Mouse (Mus musculus): ENCODE results near the gene Tmem217. TPM values are rescaled to one million over a fixed set of nuclear protein-coding genes. Genes with fewer than 3 reads are reported as not detected.

Tmem217 gene
- polyA plus RNA-seq, 1 experiment from 2014 or later, result 0.89 TPM

DNA sequence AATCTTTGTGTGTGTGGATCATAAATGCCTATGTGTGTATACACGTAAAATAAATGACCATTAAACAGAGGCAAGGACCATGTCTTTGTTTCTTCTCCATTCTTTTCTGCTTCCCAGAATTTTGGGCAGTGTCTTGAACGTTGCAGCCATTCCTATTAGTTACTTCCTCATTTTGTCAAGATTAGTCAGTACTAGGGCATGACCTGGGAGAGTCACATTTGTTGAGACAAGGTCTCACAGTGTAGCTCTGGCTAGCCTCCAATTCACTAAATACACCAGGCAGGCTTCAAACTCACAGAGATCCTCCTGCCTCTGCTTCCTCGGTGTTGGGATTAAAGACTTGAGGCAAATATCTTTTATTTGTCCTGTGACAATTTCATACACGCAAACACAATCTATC lies 73.9 kb downstream of the Tmem217 start:
- no peaks in the 10 kb centered on the region for H3K4me1 ChIP-seq (ENCODE audit: control insufficient read depth, insufficient read depth, low read length)
- no peak for ATAC-seq
- no peaks in the 10 kb centered on the region; the same call in 1 of the 2 replicates for H3K9me3 ChIP-seq (replicated peaks; ENCODE audit: control insufficient read depth, low read length, poor library complexity, severe bottlenecking)
- no peak overlapping the region for H3K4me2 ChIP-seq (ENCODE audit: low read length)
- H3K27me3 ChIP-seq (ENCODE audit: control insufficient read depth, insufficient read depth, low read depth, low read length), result no peaks in the 10 kb centered on the region
- H3K9ac ChIP-seq (ENCODE audit: low read depth, low read length), result no peak overlapping the region
- H3K4me3 ChIP-seq (ENCODE audit: low read depth, low read length), result no peak overlapping the region
- H3K27ac ChIP-seq (ENCODE audit: low read length), result no peak overlapping the region
- 95% methylated on average over 4 of the region's 4 CpGs for WGBS
- H3K36me3 ChIP-seq (ENCODE audit: control insufficient read depth, insufficient read depth, low read length), result no peaks in the 10 kb centered on the region

DNA sequence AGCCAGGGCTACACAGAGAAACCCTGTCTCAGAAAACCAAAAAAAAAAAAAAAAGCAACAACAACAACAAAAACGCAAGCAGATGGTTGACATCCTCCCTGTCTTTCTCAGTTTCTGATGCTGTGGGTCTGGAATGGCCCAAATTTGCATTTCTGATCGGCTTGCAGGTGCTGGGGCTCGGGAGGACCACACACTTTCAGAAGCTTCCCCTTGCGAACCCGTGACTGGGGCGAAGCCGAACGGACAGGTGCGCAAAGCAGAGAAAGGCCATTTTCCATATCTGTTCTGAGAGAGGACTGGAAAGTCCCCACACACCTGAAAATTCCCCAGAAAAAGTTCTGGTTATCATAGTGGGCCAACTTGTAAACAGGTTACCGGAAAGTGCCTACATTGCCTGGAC lies 74.8 kb downstream of the Tmem217 start:
- WGBS, result 89% methylated on average over 10 of the region's 10 CpGs
- Histone ChIP-seq H3K4me1 (ENCODE audit: control insufficient read depth, insufficient read depth, low read length) (no peaks in the 10 kb centered on the region), H3K27ac (ENCODE audit: low read length) (no peak overlapping the region), H3K9me3 (replicated peaks; ENCODE audit: control insufficient read depth, low read length, poor library complexity, severe bottlenecking) (no peaks in the 10 kb centered on the region), H3K4me2 (ENCODE audit: low read length) (no peak overlapping the region), H3K9ac (ENCODE audit: low read depth, low read length) (no peak overlapping the region), H3K27me3 (ENCODE audit: control insufficient read depth, insufficient read depth, low read depth, low read length) (no peaks in the 10 kb centered on the region), H3K36me3 (ENCODE audit: control insufficient read depth, insufficient read depth, low read length) (no peaks in the 10 kb centered on the region), H3K4me3 (ENCODE audit: low read depth, low read length) (no peak overlapping the region)
- ATAC-seq, result no peak

DNA sequence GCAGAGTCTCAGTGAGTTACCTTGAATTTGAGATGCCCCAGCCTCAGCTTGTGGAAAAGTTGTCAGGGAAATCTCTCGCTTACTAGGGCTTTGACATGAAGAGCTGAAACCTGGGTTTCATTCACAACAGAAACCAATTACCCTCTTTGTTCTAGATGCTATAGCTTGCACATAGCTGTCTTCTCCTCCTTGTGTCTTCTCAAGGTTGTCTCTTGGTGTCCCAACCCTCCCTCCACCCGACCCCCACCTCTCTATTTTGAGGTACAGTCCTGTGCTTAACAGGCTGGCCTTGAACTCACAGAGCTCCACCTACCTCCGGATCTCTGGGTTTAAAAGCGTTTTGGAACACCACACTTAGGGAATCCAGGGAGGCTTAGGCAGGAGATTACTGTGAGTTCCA lies 75.7 kb downstream of the Tmem217 start:
- WGBS, result 79% methylated on average over 4 of the region's 4 CpGs

More for the DNA sequence above, 75.7 kb downstream of the Tmem217 start:
- H3K4me2 ChIP-seq (ENCODE audit: low read length), result no peak overlapping the region
- H3K9me3 ChIP-seq (replicated peaks; ENCODE audit: control insufficient read depth, low read length, poor library complexity, severe bottlenecking), result no peaks in the 10 kb centered on the region
- no peaks in the 10 kb centered on the region for H3K4me1 ChIP-seq (ENCODE audit: control insufficient read depth, insufficient read depth, low read length)
- H3K9ac ChIP-seq (ENCODE audit: low read depth, low read length), result no peak overlapping the region
- H3K27me3 ChIP-seq (ENCODE audit: control insufficient read depth, insufficient read depth, low read depth, low read length), result no peaks in the 10 kb centered on the region
- no peak for ATAC-seq
- H3K36me3 ChIP-seq (ENCODE audit: control insufficient read depth, insufficient read depth, low read length), result no peaks in the 10 kb centered on the region
- no peak overlapping the region for H3K27ac ChIP-seq (ENCODE audit: low read length)
- no peak overlapping the region for H3K4me3 ChIP-seq (ENCODE audit: low read depth, low read length)

Small RNA genes within 50 kb of the gene (microRNA-seq; reads per million reads assigned to microRNA genes)
- gene Mir7667, result not detected

Other genes starting within 250 kb of the Tmem217 start
- gene Pi16, start 234.7 kb downstream of the Tmem217 start, polyA plus RNA-seq (2015; fragmentation: Nextera tagmentation; extraction: Ambion mirVana), result 3.3 and 4.4 TPM in 2 replicates
- 463 and 470 TPM in 2 replicates for gene Mtch1, start 204.5 kb downstream of the Tmem217 start, polyA plus RNA-seq (2015; fragmentation: Nextera tagmentation; extraction: Ambion mirVana)
- gene Fgd2, start 191.5 kb downstream of the Tmem217 start, polyA plus RNA-seq (2015; fragmentation: Nextera tagmentation; extraction: Ambion mirVana), result 8.6 and 12.7 TPM in 2 replicates
- gene Pim1, start 61.6 kb downstream of the Tmem217 start, polyA plus RNA-seq (2015; fragmentation: Nextera tagmentation; extraction: Ambion mirVana), result 7.3 and 7.6 TPM in 2 replicates
- gene Gm17657, start 2.7 kb downstream of the Tmem217 start, polyA plus RNA-seq (2015; fragmentation: Nextera tagmentation; extraction: Ambion mirVana), result not detected in 2 replicates
- gene Tbc1d22b, start 2.6 kb downstream of the Tmem217 start, polyA plus RNA-seq (2015; fragmentation: Nextera tagmentation; extraction: Ambion mirVana), result 29.5 and 32.2 TPM in 2 replicates
- 75.3 and 83.6 TPM in 2 replicates for gene Rnf8, start 62.4 kb upstream of the Tmem217 start, polyA plus RNA-seq (2015; fragmentation: Nextera tagmentation; extraction: Ambion mirVana)
- 1.6 and 3.2 TPM in 2 replicates for gene Gm28043, start 62.5 kb upstream of the Tmem217 start, polyA plus RNA-seq (2015; fragmentation: Nextera tagmentation; extraction: Ambion mirVana)
- gene Cmtr1, start 108.2 kb upstream of the Tmem217 start, polyA plus RNA-seq (2015; fragmentation: Nextera tagmentation; extraction: Ambion mirVana), result 122 and 127 TPM in 2 replicates
- gene Ccdc167, start 164.7 kb upstream of the Tmem217 start, polyA plus RNA-seq (2015; fragmentation: Nextera tagmentation; extraction: Ambion mirVana), result 9.9 and 10.9 TPM in 2 replicates

All from midbrain, embryonic 16.5 days (tissue).